Mouse (Mus musculus) cerebellum, adult 2 months (tissue): ENCODE results near the gene Mok. TPM values are rescaled to one million over a fixed set of nuclear protein-coding genes. Genes with fewer than 3 reads are reported as not detected.
A peak's percentile ranks its signal among the peaks of the same experiment; 100 is the strongest.

Source experiments
- DNase-seq, 2 experiments: peaks; one replicate each; pipeline ENCODE4 v3.0.0; 2021
- H3K27ac ChIP-seq: fragments of 200-500 bp; 2 replicates; pipeline ENCODE4 v1.5.1; 2012; ENCODE audit warnings: low read length, control low read depth, inconsistent platforms; ENCODE audit not compliant: insufficient read depth
- H3K27me3 ChIP-seq: fragments of 200-500 bp; 2 replicates; pipeline ENCODE4 v1.6.1; 2012; ENCODE audit warnings: inconsistent platforms, mild to moderate bottlenecking, low read length, moderate library complexity; ENCODE audit not compliant: control insufficient read depth, insufficient read depth
- H3K4me1 ChIP-seq: fragments of 200-500 bp; 2 replicates; pipeline ENCODE4 v1.6.1; 2011; ENCODE audit warnings: low read length; ENCODE audit not compliant: control insufficient read depth, insufficient read depth
- H3K4me3 ChIP-seq: fragments of 200-500 bp; replicated peaks from 2 replicates; pipeline ENCODE3; 2011; ENCODE audit warnings: mild to moderate bottlenecking, low read depth, low read length, control low read depth; ENCODE audit not compliant: insufficient read depth
- CTCF ChIP-seq: fragments of 200-500 bp; IDR thresholded peaks from 2 replicates; pipeline ENCODE4 v1.5.1; 2011; ENCODE audit warnings: low read depth, mild to moderate bottlenecking, control low read depth, low read length, moderate library complexity, borderline replicate concordance; ENCODE audit not compliant: insufficient read depth
- POLR2A ChIP-seq: fragments of 200-500 bp; IDR thresholded peaks from 2 replicates; pipeline ENCODE4 v1.6.1; 2011; ENCODE audit warnings: low read length, control low read depth, borderline replicate concordance; ENCODE audit not compliant: insufficient read depth
- WGBS: fragments of 180-500 bp; shearing (Covaris S2); methylation state at CpG from one replicate; pipeline ENCODE4 v1.1.7; 2018; 5-methylcytosine and 5-hydroxymethylcytosine counted together
- polyA plus RNA-seq: library from polyadenylated mRNA; depleted of rRNA; stranded (reverse); fragments of >200 nt; gene quantifications from 2 replicates; pipeline ENCODE4 v1.2.3, GENCODE M21; 2012

Gene Mok
- polyA plus RNA-seq, 1 experiment = 6.7 TPM

DNA sequence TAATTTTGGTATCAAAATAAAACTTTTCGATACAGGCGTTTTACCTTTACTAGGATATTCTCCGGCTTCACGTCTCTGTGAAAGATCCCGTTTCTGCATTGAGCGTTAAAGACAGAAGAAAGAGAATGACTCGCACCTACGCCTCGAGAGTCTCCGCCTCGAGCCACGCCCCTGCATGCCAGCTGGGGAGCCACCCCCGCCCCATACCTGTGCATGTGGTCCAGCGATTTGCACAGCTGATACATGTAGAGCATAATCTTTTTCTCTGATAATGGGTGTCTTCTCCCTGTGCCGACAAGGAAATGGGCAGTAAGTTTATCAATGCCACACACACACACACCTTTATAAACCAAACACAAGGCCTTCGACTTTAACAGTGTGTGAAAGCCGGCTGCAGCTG is 25.8 kb downstream of the Mok start:
- Histone ChIP-seq H3K27ac (no peak overlapping the region), H3K4me1 (no peaks in the 10 kb centered on the region), H3K4me3 (no peak overlapping the region), H3K27me3 (no peaks in the 10 kb centered on the region)
- DNase-seq = no peak
- WGBS = 83% methylated on average over 17 of the region's 17 CpGs
- TF ChIP-seq POLR2A = no peak
- TF ChIP-seq CTCF = no peak

DNA sequence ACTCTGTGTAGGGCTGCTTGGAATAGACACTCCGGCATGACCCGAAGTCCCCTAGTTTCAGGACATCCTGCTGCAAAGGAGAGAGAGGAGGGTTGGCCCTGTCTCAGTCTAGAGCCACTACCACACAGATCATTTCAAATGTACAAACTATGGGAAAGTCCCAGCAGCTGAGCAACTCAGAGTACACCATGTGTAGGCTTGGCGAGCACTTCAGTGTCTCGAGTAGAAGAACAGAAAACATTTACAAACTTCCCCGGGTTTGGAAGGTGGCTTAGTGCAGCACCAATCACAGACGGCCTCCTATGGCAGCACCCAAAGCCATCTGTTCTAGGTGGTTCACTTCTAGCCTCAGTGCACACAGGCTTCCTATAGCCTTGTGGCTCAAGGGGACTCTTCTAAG is 27.1 kb downstream of the Mok start:
- no peak overlapping the region for H3K27ac ChIP-seq
- no peak for DNase-seq
- TF ChIP-seq CTCF = no peak
- no peak for TF ChIP-seq POLR2A
- 94% methylated on average over 6 of the region's 6 CpGs for WGBS
- H3K4me1 ChIP-seq = peaks cover 7% of the 10 kb centered on the region
- no peaks in the 10 kb centered on the region for H3K27me3 ChIP-seq
- H3K4me3 ChIP-seq = no peak overlapping the region

DNA sequence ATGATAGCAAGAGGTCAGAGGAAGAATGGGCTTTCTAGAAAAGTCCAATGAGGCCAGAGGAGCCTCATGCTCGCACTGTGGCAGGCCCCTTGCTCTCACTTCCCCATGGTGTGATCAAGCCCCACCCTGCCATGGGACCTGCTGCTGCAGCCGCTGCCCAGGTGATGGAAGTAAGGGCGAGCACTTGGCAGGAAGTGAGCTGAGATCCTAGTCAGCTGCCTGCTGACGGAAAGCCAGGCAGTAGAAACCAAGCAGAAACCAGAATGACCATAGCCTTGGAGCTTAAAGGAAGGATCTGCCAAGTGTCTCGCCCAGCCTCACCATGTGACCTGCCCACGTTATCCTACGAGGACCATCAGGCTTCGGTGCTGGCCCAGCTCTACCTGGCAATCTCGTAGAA is 27.6 kb downstream of the Mok start:
- Histone ChIP-seq H3K4me1 (peaks cover 10% of the 10 kb centered on the region), H3K27me3 (no peaks in the 10 kb centered on the region), H3K27ac (no peak overlapping the region), H3K4me3 (no peak overlapping the region)
- WGBS = 89% methylated on average over 9 of the region's 9 CpGs
- no peak for DNase-seq
- no peak for TF ChIP-seq CTCF
- no peak for TF ChIP-seq POLR2A

DNA sequence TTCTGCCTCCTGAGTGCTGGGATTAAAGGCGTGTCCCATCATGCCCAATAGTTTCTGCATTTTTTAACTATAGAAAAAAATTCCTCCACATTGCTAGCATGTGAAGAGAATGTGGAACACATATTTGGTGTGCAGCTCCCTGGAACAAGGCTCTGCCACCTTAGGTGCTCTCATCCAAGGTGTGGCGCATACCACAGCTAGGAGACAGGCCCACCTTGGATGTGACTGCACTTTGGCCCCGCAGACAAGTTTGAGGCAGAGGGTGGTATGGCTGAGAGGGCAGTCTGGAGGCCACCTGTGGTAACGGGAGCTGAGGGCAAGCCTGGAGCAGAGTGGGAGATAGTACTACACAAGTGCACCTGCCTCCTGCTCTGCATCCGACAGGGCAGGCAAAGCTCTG is 31.9 kb downstream of the Mok start:
- WGBS = 81% methylated on average over 5 of the region's 5 CpGs
- no peak overlapping the region for H3K27ac ChIP-seq
- H3K27me3 ChIP-seq = no peaks in the 10 kb centered on the region
- DNase-seq = no peak
- no peak for TF ChIP-seq POLR2A
- TF ChIP-seq CTCF = no peak
- peaks cover 23% of the 10 kb centered on the region for H3K4me1 ChIP-seq
- no peak overlapping the region for H3K4me3 ChIP-seq

DNA sequence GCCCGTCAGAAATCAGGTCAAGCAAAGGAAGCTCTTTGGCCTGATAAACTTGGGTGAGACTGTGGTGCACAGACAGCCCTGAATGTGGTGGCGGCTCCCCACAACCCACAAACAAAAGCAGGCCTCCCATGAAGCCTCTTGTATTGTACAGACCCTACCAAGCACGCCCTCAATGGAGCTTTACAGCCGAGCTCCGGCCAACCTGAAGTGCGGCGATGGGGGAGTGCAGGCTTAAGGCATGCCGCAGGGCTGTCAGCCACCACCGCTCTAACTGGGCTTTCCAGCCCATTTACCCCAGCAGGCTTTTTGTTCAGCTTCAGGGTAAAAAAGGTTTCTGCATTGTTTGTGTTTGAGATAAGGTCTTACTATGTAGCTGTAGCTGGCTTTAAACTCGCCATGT is 32.3 kb downstream of the Mok start:
- no peaks in the 10 kb centered on the region for H3K27me3 ChIP-seq
- TF ChIP-seq POLR2A (no peak), CTCF (no peak)
- DNase-seq = no peak
- 37% methylated on average over 10 of the region's 10 CpGs for WGBS
- H3K4me3 ChIP-seq = no peak overlapping the region
- H3K27ac ChIP-seq = no peak overlapping the region; the same call in 1 of the 2 replicates
- peaks cover 23% of the 10 kb centered on the region for H3K4me1 ChIP-seq

DNA sequence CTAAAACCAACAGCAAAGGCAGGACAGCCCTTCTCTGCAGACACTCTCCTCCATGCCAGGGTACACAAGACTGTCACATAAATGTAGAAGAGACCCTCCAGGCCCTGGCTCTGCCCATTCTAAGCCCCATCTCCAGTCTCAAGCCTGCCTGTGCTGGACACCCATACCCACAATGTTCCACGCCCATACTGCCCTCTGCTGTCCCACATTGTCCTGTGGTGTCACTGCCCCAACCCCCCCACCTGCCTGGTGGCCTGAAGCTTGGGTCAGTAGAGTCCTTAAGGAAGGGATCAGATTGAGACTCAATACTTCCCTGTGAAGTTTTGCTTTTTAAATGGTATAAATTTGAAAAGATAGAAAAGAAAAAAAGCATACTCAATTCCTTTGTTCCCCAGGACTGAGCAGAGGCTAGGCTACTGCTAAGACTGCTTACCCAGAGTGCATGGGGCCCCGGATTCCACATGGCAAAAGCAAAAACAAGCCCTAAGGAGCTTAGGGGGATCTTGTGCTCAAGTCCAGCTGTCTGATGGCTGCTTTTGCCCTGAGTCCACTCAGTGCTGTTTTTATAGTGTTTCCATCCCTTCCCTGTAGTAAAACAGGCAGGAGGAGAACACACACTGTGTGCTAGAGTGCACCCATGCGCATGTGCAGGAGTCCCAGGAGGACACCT is 34.3 kb downstream of the Mok start:
- WGBS = 81% methylated on average over 3 of the region's 3 CpGs
- Histone ChIP-seq H3K4me1 (peaks cover 31% of the 10 kb centered on the region), H3K4me3 (no peak overlapping the region), H3K27ac (no peak overlapping the region), H3K27me3 (no peaks in the 10 kb centered on the region)
- peak; percentile 39 to 50 for DNase-seq
- peak; percentile 64 for TF ChIP-seq CTCF
- no peak for TF ChIP-seq POLR2A

DNA sequence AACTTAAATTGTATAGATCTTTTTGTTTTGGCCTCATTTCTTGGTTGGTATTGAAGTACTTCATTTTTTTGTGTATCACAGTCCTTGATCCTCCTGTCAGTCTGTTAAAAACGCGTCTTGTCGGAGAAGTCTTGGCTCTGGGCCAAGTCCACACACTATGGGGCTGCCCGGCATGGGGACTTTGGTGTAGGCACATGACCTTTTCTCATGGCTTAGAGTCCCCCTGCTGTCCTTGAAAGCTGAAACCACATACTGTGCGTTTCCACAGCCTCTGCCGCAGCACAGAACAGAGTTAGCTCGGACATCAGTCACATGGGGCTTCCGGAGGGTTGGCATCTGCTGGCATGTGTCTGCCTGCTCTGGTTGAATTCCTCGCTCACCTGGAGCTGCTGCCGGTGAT is 36.5 kb downstream of the Mok start:
- Histone ChIP-seq H3K4me3 (no peak overlapping the region), H3K27ac (no peak overlapping the region), H3K27me3 (no peaks in the 10 kb centered on the region), H3K4me1 (peaks cover 30% of the 10 kb centered on the region)
- DNase-seq = peak; percentile 44 to 51
- 6% methylated on average over 10 of the region's 10 CpGs for WGBS
- TF ChIP-seq CTCF (no peak), POLR2A (no peak)

DNA sequence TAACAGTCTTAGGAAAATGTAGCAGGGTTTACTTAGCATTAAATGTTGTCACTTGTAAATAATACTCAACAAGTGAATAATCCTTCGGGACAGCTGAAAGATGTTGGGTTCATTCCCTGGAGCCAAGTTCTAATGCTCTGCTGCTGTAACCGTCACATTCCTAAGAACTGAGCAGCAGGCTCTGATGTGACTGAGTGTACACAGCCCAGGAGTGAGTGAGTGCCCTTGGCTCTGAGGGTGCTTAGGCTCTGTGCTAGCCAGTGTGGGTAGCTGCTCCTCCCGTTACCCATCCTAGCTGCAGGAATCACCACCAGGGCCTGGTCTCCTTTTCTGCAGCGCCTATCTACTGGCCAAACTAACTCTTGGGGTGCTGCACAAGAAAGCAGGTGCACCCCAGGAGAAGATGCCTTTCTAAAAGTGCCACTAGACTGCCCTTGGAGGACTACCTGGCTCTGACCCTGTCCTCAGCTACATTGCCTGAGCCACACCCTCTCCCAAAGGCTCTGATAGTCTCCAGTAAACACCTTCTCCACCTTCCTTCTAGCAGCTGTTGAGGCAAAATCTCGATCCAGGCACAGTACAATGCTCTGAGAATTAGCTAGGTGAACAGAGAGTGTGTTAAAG is 38.0 kb downstream of the Mok start:
- DNase-seq = no peak
- peaks cover 18% of the 10 kb centered on the region for H3K4me1 ChIP-seq
- 67% methylated on average over 5 of the region's 5 CpGs for WGBS
- H3K4me3 ChIP-seq = no peak overlapping the region
- 0 out of 2 replicates have a peak overlapping the region, but pooled peaks have one; percentile 31 for H3K27ac ChIP-seq
- no peaks in the 10 kb centered on the region for H3K27me3 ChIP-seq
- TF ChIP-seq POLR2A (no peak), CTCF (no peak)
